Mouse (Mus musculus) heart, postnatal 14 days (tissue): ENCODE data around the gene Kyat1. TPM values are rescaled to one million over a fixed set of nuclear protein-coding genes. Genes with fewer than 3 reads are reported as not detected.

ENCODE experiments used
- total RNA-seq, 2 experiments: library from RNA; stranded (reverse); gene quantifications; 2 replicates each; pipeline ENCODE4 v1.2.3; 2021

The Kyat1 gene
- total RNA-seq, 2 experiments from 2014 or later = 48.4 to 49.2 TPM

Other genes with a start within 250 kb of the Kyat1 start
- 100 to 1,000 TPM; 255 TPM for gene Sptan1, start 240.3 kb downstream of the Kyat1 start, total RNA-seq
- gene Wdr34, start 157.0 kb downstream of the Kyat1 start, total RNA-seq = 1 to 10 TPM; 7.2 TPM
- 10 to 100 TPM; 93.9 to 97.0 TPM for gene Set, start 148.5 kb downstream of the Kyat1 start, total RNA-seq
- gene Pkn3, start 128.2 kb downstream of the Kyat1 start, total RNA-seq = 10 to 100 TPM; 10.3 to 12.2 TPM
- gene Zdhhc12, start 112.2 kb downstream of the Kyat1 start, total RNA-seq = 1 to 10 TPM; 5.2 to 5.6 TPM
- gene Zer1, start 81.3 kb downstream of the Kyat1 start, total RNA-seq = 10 to 100 TPM; 25.1 to 27.7 TPM
- 10 to 100 TPM; 18.8 to 19.6 TPM for gene Tbc1d13, start 72.1 kb downstream of the Kyat1 start, total RNA-seq
- 10 to 100 TPM; 74.1 to 78.0 TPM for gene Endog, start 34.4 kb downstream of the Kyat1 start, total RNA-seq
- gene Spout1, start 27.4 kb downstream of the Kyat1 start, total RNA-seq = 1 to 10 TPM; 5.9 to 6.3 TPM
- 10 to 100 TPM; 90.1 to 90.5 TPM for gene Lrrc8a, start 31.9 kb upstream of the Kyat1 start, total RNA-seq
- gene Gm28035, start 34.7 kb upstream of the Kyat1 start, total RNA-seq = 1 to 10 TPM; 4.1 to 4.6 TPM
- gene Phyhd1, start 60.4 kb upstream of the Kyat1 start, total RNA-seq = 10 to 100 TPM; 50.1 to 66.9 TPM
- gene Gm28038, start 75.2 kb upstream of the Kyat1 start, total RNA-seq = 1 to 10 TPM in 1 of 2 experiments, not detected in 1; 2.2 TPM
- 10 to 100 TPM; 24.5 to 24.7 TPM for gene Dolk, start 80.5 kb upstream of the Kyat1 start, total RNA-seq
- 10 to 100 TPM; 20.9 to 22.1 TPM for gene Nup188, start 80.5 kb upstream of the Kyat1 start, total RNA-seq
- 10 to 100 TPM; 50.6 to 56.2 TPM for gene Sh3glb2, start 153.5 kb upstream of the Kyat1 start, total RNA-seq
- 10 to 100 TPM; 74.7 to 80.0 TPM for gene Miga2, start 158.4 kb upstream of the Kyat1 start, total RNA-seq
- 10 to 100 TPM; 11.4 to 12.1 TPM for gene Dolpp1, start 186.4 kb upstream of the Kyat1 start, total RNA-seq
- 100 to 1,000 TPM; 441 to 477 TPM for gene Crat, start 210.0 kb upstream of the Kyat1 start, total RNA-seq
- 100 to 1,000 TPM in 1 of 2 experiments, 10 to 100 TPM in 1; 99.1 to 109 TPM for gene Ptpa, start 210.2 kb upstream of the Kyat1 start, total RNA-seq